Mouse (Mus musculus): ENCODE data around the gene Cntrl.

Cntrl gene

DNA sequence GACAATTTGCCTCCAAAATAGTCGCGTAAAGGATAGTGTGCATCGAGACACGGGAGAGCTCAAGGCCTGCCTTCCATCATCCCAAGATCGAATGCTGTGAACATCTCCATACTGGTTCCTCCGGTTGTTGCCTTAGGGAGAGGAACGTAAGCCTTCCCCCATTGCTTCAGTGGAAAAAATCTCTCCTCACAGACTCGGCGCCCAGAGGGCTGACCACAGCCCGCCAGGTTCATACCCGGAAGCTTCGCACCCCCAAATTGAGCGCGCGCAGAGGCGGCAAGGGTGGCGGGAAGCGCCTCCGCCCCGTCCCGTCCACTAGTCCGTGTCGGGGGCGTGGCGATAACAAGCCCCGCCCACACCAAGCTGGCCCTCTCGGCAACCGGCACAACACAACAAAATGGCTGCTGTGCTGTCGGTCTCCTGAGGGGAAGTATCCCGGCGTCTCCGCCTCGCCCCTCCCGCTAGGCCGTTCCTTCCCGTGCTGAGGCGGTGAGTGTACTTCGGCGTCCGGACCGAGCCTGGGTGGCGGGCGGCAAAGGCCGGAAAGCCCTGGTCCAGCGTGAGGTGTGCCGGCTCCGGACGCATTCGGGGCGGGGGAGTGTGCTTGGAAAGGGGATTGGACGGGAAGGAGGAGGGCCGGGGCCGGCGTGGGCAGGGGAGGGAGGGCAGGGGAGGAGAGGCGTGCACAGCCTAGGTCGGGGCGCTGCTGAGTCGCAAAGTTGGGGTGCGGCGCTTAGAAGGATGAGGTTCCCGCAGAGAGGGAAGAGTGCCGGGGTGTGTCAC, at the start of gene Cntrl:
Gene Cntrl, plus strand, starts transcription at position 352 of the 783 bp plus-strand sequence.
- in situ Hi-C loops (cut with MboI) = no loop called here

DNA sequence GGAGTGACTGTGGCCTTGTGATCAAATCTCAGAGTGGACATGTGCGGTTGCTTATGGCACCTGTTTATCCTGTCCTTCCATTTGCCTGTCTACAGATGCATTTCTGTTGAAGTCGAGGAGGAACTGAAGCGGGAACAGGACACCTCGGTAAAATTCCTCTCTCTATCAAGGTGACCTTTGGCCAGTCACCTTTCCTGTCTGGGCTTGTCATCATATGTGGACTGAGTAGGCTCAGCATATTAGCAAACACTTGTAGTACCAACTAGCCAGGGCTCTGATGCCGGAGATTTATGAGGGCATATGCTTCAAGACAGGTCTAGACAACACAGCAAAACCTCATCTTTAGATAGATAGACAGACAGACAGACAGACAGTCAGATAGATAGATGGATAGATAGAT, 49.0 kb upstream of the Cntrl start:
- in situ Hi-C loops (cut with MboI) = no loop called here

DNA sequence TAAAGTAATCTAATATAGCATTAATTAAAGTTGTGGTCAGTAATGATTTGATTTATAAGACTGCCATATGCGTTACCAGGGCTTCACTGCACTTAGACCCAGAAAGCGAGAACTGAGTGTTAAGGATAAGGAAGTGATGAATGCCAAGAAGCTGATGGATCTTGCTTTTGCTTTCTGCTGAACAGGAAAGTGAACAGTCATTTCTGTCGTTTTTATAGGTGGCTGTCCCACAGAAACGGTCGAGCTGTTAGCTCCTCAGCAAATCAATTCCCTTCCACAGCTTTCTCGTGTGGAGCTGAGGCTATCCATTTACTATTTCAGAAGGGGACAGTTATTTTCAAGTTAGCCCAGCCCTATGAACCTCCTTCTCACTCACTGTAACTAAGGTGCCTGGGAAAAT, 48.4 kb upstream of the Cntrl start:
- in situ Hi-C loops (cut with MboI) = no loop called here

DNA sequence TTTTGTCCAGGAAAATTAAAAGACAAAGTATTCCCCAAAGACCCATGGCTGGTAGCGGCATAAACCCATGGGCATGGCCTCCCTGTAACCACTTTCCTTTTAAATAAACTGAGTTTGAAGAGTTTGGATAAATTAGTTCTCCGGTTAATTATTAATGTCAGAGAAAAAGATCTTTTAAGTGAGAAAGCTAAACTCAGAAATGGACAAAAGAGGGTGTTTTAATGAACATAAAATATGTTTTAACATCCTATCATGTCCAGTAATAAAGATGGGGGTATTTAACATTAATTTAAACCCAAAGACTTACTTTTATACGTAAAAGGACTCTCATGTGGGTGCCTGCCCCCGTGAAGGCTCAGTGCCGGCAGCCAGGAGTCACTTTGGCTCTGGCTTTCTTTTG, 48.0 kb upstream of the Cntrl start, which contains the start of gene Hc:
Gene Hc, minus strand, starts transcription at position 101 of the 400 bp plus-strand sequence.
- in situ Hi-C loops (cut with MboI) = no loop called here

DNA sequence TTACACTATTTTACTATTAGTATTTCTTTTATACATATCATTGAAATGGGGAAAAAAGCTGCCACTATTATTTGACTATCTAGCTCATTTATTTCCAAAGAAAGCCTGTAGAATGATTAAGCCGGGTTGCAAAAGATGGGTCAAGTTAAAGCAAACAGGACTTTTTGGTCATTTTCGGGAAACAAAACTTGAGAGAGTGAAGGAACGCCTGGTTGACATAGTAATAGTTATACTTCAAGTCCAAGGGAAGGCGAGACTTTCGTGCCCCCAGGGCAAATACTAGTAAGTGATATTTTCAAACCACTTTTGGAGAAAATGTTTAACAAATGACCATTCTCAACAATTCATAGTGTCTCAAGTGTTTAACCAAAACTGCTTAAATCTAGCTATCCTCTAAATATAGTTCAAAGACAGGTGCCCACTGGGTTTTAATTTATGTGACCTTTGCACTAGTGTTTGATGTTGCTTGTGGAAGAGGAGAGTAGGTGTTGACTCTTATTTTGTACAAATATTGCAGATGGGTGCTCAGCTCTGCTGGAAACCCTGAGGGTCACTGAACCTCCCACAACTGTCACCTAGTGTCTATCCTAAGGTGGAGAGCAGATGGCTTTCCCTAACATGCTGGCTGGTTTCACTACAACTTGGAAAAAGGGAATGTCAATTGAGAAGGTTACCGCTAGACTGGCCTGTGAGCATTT, 45.8 kb upstream of the Cntrl start:
- in situ Hi-C loops (cut with MboI) = no loop called here

DNA sequence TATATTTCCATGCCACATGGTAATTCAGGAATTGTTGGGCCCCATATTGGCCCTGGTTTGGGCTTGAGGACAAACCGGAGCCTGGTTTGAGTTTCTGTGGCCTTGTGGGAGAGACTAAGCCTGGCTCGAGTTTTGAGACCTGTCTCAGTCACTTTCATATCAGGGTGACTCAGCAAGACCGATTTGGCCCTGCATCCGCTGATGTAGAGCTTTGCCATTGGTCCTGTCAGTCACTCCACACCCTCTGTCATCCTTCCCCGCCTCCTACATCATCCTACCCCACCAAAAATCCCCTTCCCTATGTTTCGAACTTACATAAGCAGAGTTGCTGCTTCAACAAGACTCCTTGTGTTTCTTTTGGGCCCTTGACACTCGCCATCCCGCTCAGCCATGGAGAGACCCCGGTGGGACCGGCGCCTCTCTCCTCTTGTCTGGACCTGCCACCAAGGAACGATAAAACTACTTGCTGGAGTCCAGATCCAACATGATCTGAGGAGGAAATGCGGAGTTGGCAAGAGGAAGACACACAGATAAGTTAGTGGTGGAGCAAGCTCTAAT, 42.7 kb upstream of the Cntrl start:
- in situ Hi-C loops (cut with MboI) = no loop called here

DNA sequence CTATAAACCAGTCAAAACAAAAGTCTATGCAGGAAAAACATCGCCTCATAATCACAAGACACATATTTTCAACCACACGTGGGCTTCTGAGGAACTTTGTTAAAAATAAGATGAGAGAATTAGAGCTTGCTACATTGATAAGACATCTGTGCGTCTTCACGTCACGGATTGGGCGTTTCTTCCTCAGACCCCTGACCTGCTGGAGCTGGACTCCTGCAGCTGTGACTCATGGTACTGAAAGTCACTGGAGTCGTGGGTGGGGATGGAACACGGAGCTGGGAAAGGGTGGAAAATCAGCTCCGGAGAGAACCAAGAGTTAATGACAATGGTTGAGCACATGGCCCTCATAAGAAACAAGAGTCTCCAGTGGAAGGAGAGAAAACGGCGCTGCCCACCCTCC, 42.2 kb upstream of the Cntrl start:
- in situ Hi-C loops (cut with MboI) = no loop called here

DNA sequence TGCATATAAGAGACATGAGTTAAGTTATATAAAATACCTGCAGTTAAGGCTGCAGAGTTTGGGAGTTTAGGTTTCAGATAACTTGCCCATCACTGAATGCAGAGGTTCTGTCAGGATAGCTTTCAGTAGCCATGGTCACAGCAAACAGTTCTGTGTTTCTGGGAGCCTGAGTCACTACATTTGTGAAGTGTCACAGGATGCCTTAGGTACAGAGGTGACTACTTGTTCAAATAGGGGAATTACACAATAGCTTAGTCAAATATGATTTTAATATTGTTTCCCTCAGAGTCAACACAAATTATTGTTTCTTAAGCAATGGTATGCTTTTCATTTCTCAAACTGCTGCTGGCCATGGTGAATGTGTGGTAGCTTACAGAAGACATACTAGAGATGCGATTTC, 40.2 kb upstream of the Cntrl start:
- in situ Hi-C loops (cut with MboI) = no loop called here

DNA sequence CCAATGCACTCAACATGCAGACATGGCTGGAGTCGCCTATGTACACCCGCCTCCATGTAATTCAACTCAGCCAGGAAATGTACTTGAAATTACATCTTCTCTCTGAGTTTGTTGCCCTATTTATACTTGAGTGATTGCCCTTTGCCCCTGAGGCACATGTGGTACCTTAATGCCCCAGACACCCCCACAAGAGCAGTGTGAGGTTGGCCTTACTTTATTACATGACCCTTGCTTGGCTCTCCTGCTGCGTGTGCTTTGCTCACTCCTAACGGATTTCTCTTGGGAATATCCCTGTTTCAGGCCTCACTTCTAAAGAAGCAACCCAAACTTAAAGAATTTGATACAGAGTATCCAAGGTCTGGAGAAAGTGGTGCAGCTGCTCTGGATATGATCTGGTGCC, 39.0 kb upstream of the Cntrl start:
- in situ Hi-C loops (cut with MboI) = no loop called here

DNA sequence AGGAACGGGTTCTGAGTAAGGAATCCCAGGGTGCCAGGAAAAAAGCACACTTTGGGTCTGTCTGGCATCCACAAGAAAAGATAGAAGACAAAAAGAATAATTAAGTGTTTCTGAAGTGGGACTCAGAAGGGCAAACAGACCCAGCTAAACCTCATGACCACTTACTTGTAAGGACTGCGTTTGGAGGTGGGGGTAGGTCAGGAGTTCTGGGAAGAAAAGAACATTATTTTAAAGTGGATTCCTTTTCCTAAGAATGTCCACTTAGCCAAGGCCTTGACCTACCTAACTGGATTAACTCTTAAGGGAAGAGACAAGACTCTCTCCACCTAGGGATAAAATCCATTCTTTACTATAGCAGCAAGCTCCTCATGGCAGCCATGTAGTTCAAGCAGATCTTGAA, 36.7 kb upstream of the Cntrl start:
- in situ Hi-C loops (cut with MboI) = no loop called here

DNA sequence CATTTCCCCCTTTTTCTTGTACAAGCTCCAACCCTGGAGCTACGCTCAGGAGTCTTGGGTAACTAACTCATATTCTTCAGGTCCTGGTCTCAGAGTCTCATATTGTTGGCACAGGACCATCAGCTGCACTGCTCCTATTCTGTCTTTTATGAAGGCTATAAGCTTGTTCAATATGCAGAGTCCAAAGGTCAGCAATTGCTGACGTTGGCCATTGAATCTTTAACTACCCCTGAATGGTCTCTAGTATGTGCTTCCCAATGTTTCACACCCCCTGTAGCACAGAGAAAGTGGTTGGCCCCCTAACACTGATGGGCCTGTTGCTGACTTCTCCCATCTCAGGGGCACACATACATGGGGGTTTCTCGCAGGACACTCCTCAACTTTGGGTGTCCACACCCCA, 35.0 kb upstream of the Cntrl start:
- in situ Hi-C loops (cut with MboI) = no loop called here

DNA sequence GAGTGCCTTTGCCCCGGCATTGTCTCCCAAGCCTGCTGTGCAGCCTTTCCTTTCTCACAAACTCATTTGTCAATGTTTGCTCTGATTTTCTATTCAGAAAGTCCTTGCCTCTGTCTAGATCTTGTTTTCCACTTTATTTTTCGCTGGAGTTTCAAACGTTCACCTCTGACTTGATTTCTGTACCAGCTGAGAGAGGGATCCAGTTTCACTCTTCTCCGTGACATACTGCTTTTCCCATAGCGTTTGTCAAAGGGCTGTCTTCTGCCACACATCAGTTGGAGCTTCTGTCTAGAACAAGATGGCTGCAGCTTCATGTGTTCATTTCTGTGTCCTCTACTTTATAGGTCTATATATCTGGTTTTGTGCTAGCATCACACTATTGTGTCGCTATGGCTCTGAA, 30.1 kb upstream of the Cntrl start:
- in situ Hi-C loops (cut with MboI) = no loop called here

DNA sequence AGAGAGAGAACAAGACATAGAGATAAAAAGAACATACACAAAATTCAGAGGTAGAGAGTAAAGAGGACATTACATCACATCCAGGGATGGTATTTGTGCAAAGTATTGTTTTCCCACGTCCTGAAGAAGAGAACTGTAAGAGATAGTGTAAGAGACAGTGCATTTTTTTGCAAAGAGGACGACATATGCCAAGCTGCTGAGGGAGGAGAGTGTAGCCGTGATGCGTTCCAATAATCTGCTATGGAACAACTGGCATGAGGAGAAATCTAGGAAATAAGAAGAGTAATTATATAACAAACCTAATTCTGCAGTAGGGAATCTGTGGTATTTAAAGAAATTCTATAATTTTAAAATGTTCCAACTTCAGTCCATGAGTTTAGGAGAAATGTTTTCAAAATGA, 21.9 kb upstream of the Cntrl start:
- in situ Hi-C loops (cut with MboI) = no loop called here

DNA sequence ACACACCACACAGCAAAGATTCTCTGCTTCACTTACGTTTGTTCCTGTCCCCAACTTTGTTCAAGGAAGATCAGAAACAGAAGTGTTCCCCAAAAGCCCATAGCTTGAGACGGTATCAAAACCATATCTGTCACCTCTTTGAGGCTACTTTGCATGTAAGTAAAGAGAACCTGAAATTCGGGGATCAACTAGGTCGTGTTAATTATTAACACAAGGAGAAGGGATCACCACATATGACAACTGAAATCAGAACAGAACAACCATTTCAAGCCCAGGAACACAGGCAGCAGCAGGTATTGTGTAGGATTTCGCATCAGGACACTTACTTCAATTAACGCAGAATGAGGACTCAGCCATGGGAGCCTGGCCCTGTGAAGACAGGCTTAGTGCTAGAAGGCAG, 8.8 kb upstream of the Cntrl start:
- in situ Hi-C loops (cut with MboI) = no loop called here

DNA sequence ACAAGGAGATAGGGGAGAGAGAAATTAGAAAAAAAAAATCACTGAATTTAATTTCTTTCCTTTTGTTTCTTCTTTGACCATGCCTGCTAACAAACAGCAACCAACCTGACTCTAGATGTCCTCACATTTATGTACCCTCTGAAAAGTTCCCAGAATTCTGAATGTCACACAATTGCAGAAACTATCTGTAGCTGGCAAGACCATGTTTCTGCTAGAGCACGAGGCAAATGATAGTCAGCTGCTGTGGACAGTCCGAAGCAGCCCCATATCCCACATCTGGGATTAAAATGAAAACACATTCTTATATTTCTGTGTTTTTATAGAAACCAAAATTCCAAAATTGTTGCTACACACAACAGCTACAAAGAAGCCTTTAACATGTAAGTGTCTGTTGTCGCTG, 7.8 kb upstream of the Cntrl start, which contains the start of gene AI182371:
Gene AI182371, minus strand, starts transcription at position 101 of the 400 bp plus-strand sequence.
- in situ Hi-C loops (cut with MboI) = no loop called here

DNA sequence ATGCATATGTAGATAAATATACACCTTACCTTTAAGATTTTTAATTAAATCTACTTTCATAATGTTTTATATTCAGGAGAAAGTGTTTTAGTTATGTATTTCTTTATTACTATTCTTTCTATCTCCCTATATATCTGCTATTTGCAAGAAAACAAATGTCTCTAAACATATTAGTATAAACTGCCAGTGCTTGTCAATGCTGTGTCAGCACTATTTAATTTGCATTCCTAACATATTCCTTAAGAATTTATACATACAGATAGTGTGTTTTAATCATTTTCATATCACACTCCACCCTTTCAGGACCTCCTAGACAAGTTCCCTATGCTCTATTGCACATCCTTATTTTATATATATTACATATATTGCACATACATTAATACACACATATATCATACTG, 6.5 kb upstream of the Cntrl start:
- in situ Hi-C loops (cut with MboI) = no loop called here

DNA sequence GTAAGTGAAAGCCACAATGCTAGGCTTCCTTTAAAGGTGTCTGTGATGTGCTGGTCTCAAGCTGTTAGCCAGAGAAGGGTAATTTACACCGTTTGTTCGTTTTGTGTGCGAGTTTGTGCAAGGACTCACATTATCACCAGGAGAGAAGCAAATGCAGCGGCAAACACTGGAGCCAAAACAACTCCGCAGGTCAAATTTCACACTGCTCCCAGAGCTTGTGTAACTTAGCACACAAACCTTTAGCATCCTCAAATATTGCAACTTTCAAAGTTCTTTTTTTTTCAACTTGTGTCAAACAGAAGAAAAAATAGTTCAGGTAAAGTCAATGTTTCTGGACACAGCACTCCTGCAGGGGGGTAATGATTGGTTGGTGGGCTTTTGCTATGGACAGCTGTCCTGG, 5.7 kb upstream of the Cntrl start:
- in situ Hi-C loops (cut with MboI) = no loop called here

DNA sequence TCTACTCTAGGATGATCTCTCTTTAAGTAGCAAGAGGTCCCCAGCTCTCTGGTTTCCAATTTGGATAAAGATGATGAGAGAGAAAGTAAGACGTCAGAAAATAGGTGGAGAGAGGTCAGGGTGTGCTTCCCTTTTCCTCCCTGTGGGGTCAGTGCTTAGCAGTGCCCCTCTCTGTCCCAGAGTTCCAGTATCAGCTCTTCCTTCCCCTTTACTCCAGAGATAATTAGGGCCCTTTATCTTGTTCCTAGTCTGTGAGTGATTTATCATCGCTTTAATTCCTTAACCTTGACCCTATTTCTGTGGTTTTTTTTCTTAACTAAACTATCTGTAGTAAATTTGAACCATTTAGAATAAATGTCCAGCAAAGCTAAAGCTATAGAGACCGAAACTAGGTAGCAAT, 4.4 kb upstream of the Cntrl start:
- in situ Hi-C loops (cut with MboI) = no loop called here

DNA sequence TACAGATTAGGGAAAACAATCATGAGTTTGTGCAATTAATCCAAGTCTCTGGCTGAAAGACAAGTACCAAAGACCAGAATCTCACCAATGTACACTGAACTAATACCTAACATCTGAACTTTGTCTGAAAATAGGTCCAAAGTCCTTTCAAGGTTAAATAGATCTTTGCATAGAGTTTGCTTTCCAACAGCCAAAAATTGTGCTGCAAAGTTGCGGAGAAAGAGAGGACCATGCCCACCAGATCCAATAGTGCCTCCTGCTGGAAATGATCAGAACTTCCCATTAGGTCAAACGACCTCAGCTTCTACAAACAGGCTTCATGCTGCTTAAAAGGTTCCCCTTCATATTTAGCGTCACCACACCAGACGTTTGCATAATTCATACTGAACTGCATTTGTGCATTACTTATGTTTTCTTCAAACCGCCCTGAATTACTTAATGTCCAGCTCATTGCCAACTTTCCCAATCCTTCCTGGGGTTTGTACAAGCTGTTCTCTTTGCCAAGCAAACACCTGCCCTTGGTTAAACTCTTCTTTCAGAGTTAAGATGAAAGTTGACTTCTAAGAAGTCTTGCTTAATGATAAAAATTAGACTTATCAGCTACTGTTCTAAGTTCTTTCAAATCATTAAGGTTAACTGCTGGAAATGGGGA, 1.2 kb upstream of the Cntrl start:
- in situ Hi-C loops (cut with MboI) = no loop called here

DNA sequence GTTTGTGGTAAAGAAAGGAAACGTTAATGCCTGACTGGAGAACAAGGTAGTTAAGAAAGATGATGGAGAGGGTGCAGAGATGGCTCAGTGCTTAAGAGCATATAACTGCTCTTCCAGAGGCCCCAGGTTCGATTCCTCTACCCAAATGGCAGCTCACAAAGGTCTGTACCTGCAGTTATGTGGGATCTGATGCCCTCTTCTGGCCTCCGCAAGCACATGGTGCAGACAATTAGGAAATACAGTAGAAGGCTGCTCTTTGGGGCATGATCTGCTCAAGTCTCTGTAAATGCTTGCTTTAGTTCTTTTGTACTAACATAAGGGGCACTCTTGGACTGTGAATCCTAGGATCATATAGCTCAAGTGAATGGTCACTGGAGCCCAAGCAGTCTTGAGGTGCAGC, 580 bp upstream of the Cntrl start:
- in situ Hi-C loops (cut with MboI) = no loop called here

DNA sequence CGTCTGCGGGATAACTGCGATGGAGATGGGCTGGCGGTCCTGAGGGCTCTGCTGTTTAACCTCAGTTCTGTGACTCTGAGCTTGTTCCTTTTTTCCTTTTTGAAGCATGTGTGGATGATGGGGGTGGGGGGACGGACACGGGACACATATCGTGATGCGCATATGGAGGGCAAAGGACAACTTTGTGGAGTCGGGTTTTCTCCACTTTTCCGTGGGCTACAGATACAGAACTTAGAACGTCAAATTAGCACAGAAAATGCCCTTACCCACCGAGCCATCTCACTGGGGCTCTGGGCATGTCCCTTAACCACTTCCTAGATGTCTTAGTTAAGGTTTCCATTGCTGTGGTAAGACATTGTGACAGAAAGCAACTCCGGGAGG, 622 bp downstream of the Cntrl start:
- in situ Hi-C loops (cut with MboI) = no loop called here

DNA sequence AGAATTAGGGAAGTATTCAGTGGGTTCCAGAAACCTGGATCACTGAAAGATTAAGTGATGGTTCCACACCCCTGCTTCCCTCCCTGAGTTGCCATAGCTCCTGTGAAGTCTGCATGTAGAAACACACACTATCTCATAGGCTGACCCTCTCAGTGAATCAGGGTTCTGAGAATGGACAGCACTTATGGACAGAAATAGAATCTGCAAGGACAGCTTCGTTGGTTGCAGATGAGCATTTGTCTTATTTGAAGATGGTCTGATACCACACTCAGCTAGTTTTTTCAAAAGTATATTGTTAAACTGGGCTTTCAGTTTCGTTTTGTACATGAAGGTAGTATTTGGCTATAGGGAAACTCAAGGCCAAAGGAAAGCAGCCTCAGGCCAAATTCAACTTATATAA, 1.2 kb downstream of the Cntrl start:
- in situ Hi-C loops (cut with MboI) = no loop called here

DNA sequence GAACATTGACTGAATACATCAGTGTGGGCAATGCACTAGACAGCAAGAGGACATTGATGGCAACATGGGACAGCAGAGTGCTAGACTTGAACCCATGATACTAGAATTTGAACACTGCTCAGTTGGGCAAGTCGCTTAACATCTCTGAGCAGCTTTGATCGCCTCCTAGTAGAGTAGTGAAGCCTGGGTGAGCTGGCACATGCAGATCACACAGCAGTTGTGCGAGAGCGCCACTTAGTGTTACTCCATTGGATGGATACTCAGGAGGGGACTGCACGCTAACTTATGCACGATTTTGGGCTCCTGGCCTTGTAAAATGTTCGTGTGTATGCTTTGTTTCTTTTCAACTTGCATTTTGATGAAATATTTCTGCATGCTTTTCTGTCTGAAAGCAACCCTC, 15.4 kb downstream of the Cntrl start:
- in situ Hi-C loops (cut with MboI) = no loop called here

Data from mature B cell (primary cell).